Mouse (Mus musculus) intestine, embryonic 15.5 days (tissue): ENCODE measurements at regions not wholly inside any gene's neighbourhood (a gene's known extent, or its start where the extent isn't known, plus 50 kb on each side); places are given as distances from the start of the nearest gene placed in this dataset.
A peak's percentile ranks its signal among the peaks of the same experiment; 100 is the strongest.

Source experiments
- ATAC-seq: fragments of 200-750 bp; cut with Nextera tagmentation; 2 replicates; pipeline ENCODE4 v1.8.0; 2017; ENCODE audit warnings: moderate TSS enrichment, moderate library complexity
- H3K27ac ChIP-seq: fragments of 300-500 bp; sonication (generic); 2 replicates; pipeline ENCODE4 v1.5.1; 2015; ENCODE audit warnings: mild to moderate bottlenecking, inconsistent platforms
- H3K27me3 ChIP-seq: fragments of 300-500 bp; sonication (generic); replicated peaks from 2 replicates; pipeline ENCODE4 v1.6.1; 2015; ENCODE audit warnings: inconsistent platforms
- H3K36me3 ChIP-seq: fragments of 300-500 bp; sonication (generic); 2 replicates; pipeline ENCODE4 v1.6.1; 2015; ENCODE audit warnings: inconsistent platforms
- H3K4me1 ChIP-seq: fragments of 300-500 bp; sonication (generic); replicated peaks from 2 replicates; pipeline ENCODE4 v1.6.1; 2015; ENCODE audit warnings: inconsistent platforms
- H3K4me2 ChIP-seq: fragments of 300-500 bp; sonication (generic); replicated peaks from 2 replicates; pipeline ENCODE4 v1.6.1; 2015; ENCODE audit warnings: mild to moderate bottlenecking, inconsistent platforms
- H3K4me3 ChIP-seq: fragments of 300-500 bp; sonication (generic); replicated peaks from 2 replicates; pipeline ENCODE4 v1.5.1; 2015; ENCODE audit warnings: inconsistent platforms
- H3K9ac ChIP-seq: fragments of 300-500 bp; sonication (generic); 2 replicates; pipeline ENCODE4 v1.6.1; 2015; ENCODE audit warnings: inconsistent platforms
- H3K9me3 ChIP-seq: fragments of 300-500 bp; sonication (generic); 2 replicates; pipeline ENCODE4 v1.6.1; 2016; ENCODE audit warnings: inconsistent platforms
- WGBS: fragments of 180-500 bp; shearing (Covaris S2); methylation state at CpG from one replicate; pipeline ENCODE4 v1.1.7; 2015; 5-methylcytosine and 5-hydroxymethylcytosine counted together

DNA sequence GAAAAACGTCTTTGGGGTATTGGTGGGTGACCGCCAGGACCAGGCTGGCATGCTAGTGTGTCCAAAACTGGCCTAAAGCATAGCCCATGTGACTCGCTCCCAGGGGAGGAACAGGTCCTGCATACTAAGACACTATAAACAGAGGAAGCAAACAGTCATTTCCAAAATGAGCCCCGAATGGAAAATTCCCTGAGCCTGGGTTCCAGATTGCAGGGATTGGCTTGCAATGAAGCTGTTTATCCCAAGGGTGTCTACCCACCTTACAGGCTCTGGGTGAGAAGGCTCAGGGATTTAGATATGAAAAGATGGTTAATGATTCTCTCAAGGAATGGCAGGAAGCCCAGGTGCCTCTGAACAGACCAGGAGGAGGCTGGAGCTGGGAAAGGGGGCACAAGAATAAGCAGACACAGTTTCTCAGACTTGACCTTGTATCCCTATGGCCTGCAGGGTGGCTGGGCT is 58.2 kb upstream of the Dock1 start:
- H3K27ac ChIP-seq, result no peak overlapping the region
- H3K27me3 ChIP-seq, result no peaks in the 10 kb centered on the region
- no peak overlapping the region for H3K4me2 ChIP-seq
- no peaks in the 10 kb centered on the region for H3K9me3 ChIP-seq
- no peaks in the 10 kb centered on the region for H3K4me1 ChIP-seq
- 69% methylated on average over 4 of the region's 4 CpGs for WGBS
- H3K36me3 ChIP-seq, result no peaks in the 10 kb centered on the region
- 0 out of 2 replicates have a peak, but pooled peaks have one; percentile 28 for ATAC-seq
- no peak overlapping the region for H3K9ac ChIP-seq
- no peak overlapping the region for H3K4me3 ChIP-seq

DNA sequence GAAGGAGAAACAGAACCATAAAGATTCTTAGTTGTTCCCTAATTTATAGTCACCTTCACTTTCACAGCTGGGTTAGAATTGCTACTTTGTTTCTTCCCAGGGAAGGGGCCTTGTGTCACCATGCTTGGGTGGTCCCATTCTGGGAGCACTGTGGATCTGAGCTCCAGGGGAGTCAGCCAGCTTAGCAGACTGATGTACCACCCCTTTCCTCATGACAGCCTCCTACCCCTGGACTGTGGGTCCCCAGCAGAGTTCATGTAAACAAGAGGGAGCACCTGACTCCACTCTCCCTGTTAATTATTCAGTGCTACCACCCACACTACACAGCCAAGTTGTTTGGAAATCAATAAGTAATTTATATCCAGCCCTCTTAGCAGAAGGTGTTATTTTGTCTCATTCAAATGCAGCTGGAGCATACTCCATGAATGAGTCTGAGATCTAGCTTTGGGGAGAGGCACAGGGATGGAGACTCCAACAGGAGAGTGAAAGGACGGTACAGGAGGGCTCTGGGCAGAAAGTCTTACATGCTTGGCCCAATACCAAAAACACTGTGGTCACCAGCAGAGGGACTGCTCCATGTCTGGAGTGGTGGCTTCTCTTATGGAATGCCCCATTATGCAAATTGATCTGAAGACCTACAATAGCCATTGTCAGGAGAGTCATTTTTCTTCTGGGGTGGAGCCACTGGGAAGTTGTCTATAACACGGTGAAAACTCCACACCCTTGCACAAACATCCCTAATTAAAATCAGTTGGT is 51.1 kb upstream of the Dock1 start:
- Histone ChIP-seq H3K9ac (no peak overlapping the region), H3K4me3 (no peak overlapping the region), H3K27me3 (no peaks in the 10 kb centered on the region), H3K9me3 (no peaks in the 10 kb centered on the region), H3K36me3 (no peaks in the 10 kb centered on the region), H3K27ac (no peak overlapping the region), H3K4me1 (no peaks in the 10 kb centered on the region), H3K4me2 (no peak overlapping the region)
- WGBS, result 31% methylated on average over 2 of the region's 2 CpGs
- ATAC-seq, result no peak

DNA sequence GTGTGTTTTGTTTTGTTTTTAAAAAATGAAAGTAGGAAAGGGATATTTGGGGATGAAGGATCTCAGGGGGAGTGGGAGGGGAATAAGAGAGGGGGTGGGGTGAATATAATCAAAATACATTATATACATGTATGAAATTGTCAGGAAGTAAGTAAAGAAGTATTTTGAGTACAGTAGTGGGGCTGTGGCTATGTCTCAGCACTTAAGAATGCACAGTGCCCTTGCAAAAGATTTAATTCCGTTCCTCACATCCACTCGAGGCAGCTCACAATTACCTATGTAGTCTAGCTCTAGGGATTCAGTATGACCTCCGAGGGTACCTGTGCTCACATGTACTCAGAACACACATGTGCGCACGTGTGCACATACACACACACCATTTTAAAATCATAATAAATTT is 50.4 kb upstream of the Dock1 start:
- H3K4me2 ChIP-seq, result no peak overlapping the region
- H3K36me3 ChIP-seq, result no peaks in the 10 kb centered on the region
- no peaks in the 10 kb centered on the region for H3K4me1 ChIP-seq
- H3K9me3 ChIP-seq, result no peaks in the 10 kb centered on the region
- H3K9ac ChIP-seq, result no peak overlapping the region
- ATAC-seq, result no peak
- no peak overlapping the region for H3K27ac ChIP-seq
- WGBS, result 88% methylated on average over 5 of the region's 5 CpGs
- no peaks in the 10 kb centered on the region for H3K27me3 ChIP-seq
- H3K4me3 ChIP-seq, result no peak overlapping the region
